Mouse (Mus musculus) neural tube, embryonic 11.5 days (tissue): Measurements from ENCODE around the gene Mtmr12. TPM values are rescaled to one million over a fixed set of nuclear protein-coding genes. Genes with fewer than 3 reads are reported as not detected.

Source experiments
- ATAC-seq: fragments of 200-750 bp; cut with Nextera tagmentation; 2 replicates; pipeline ENCODE4 v1.8.0; 2017; ENCODE audit warnings: moderate number of reproducible peaks, mild to moderate bottlenecking, moderate TSS enrichment, moderate library complexity; ENCODE audit not compliant: insufficient read depth, low FRiP score, low TSS enrichment
- DNase-seq: peaks from one replicate; pipeline ENCODE4 v3.0.0-alpha.2; 2015; ENCODE audit warnings: low spot score
- H3K27ac ChIP-seq: fragments of 300-500 bp; sonication (generic); 2 replicates; pipeline ENCODE4 v1.5.1; 2014; ENCODE audit warnings: low read depth, mild to moderate bottlenecking, low read length
- H3K27me3 ChIP-seq: fragments of 300-500 bp; sonication (generic); 2 replicates; pipeline ENCODE4 v1.6.1; 2014; ENCODE audit warnings: mild to moderate bottlenecking, low read length, mixed read lengths; ENCODE audit not compliant: control insufficient read depth, insufficient read depth
- H3K36me3 ChIP-seq: fragments of 300-500 bp; sonication (generic); 2 replicates; pipeline ENCODE4 v1.6.1; 2014; ENCODE audit warnings: mild to moderate bottlenecking, low read length, moderate library complexity, mixed read lengths; ENCODE audit not compliant: control insufficient read depth, insufficient read depth
- H3K4me1 ChIP-seq: fragments of 300-500 bp; sonication (generic); 2 replicates; pipeline ENCODE4 v1.6.1; 2014; ENCODE audit warnings: low read length, mixed read lengths; ENCODE audit not compliant: control insufficient read depth, insufficient read depth
- H3K4me2 ChIP-seq: fragments of 300-500 bp; sonication (generic); 2 replicates; pipeline ENCODE4 v1.6.1; 2014; ENCODE audit warnings: low read depth, mild to moderate bottlenecking, moderate library complexity
- H3K4me3 ChIP-seq: fragments of 300-500 bp; sonication (generic); 2 replicates; pipeline ENCODE4 v1.5.1; 2014; ENCODE audit warnings: low read depth, low read length
- H3K9ac ChIP-seq: fragments of 300-500 bp; sonication (generic); 2 replicates; pipeline ENCODE4 v1.6.1; 2014; ENCODE audit warnings: mild to moderate bottlenecking, low read length
- H3K9me3 ChIP-seq: fragments of 300-500 bp; sonication (generic); 2 replicates; pipeline ENCODE4 v1.6.1; 2016; ENCODE audit warnings: low read length; ENCODE audit not compliant: control insufficient read depth
- WGBS: fragments of 180-500 bp; shearing (Covaris S2); extraction: QIAGEN DNeasy Blood & Tissue Kit; methylation state at CpG from one replicate; pipeline ENCODE4 v1.1.7; 2014; 5-methylcytosine and 5-hydroxymethylcytosine counted together
- polyA plus RNA-seq: library from polyadenylated mRNA; unstranded; fragments of >200 nt; fragmentation: Nextera tagmentation; extraction: Ambion mirVana; gene quantifications from 2 replicates; pipeline ENCODE4 v1.2.1, GENCODE M21; 2014

Mtmr12 gene
- polyA plus RNA-seq, 1 experiment from 2014 or later: 17.5 TPM

- H3K4me3 ChIP-seq: no peak overlapping the region
- H3K9me3 ChIP-seq: no peaks in the 10 kb centered on the region
- no peak overlapping the region for H3K9ac ChIP-seq
- DNase-seq (no peak), ATAC-seq (no peak)
- WGBS: 85% methylated on average over 10 of the region's 10 CpGs
- no peak overlapping the region for H3K27ac ChIP-seq
- no peak overlapping the region for H3K4me2 ChIP-seq
- no peaks in the 10 kb centered on the region for H3K27me3 ChIP-seq
- H3K36me3 ChIP-seq: no peaks in the 10 kb centered on the region; the same call in 1 of the 2 replicates
- no peaks in the 10 kb centered on the region for H3K4me1 ChIP-seq
Measured at GRCm38 (mm10) chr15:12229603-12230242, 24.9 kb downstream of the Mtmr12 start.

GRCm38 (mm10) chr15:12230243-12230935 lies 25.6 kb downstream of the Mtmr12 start:
- Histone ChIP-seq H3K4me2 (no peak overlapping the region), H3K9me3 (no peaks in the 10 kb centered on the region), H3K4me1 (no peaks in the 10 kb centered on the region), H3K27me3 (no peaks in the 10 kb centered on the region), H3K36me3 (no peaks in the 10 kb centered on the region; the same call in 1 of the 2 replicates), H3K4me3 (no peak overlapping the region), H3K27ac (no peak overlapping the region), H3K9ac (no peak overlapping the region)
- DNase-seq: no peak
- no peak for ATAC-seq
- WGBS: 68% methylated on average over 12 of the region's 12 CpGs

- Histone ChIP-seq H3K27ac (no peak overlapping the region), H3K36me3 (no peaks in the 10 kb centered on the region; the same call in 1 of the 2 replicates), H3K27me3 (no peaks in the 10 kb centered on the region), H3K9me3 (no peaks in the 10 kb centered on the region), H3K4me1 (no peaks in the 10 kb centered on the region), H3K4me2 (no peak overlapping the region), H3K4me3 (no peak overlapping the region), H3K9ac (no peak overlapping the region)
- ATAC-seq: no peak
- no peak for DNase-seq
- 87% methylated on average over 6 of the region's 6 CpGs for WGBS
Measured at GRCm38 (mm10) chr15:12231462-12231861, 26.6 kb downstream of the Mtmr12 start.

DNA sequence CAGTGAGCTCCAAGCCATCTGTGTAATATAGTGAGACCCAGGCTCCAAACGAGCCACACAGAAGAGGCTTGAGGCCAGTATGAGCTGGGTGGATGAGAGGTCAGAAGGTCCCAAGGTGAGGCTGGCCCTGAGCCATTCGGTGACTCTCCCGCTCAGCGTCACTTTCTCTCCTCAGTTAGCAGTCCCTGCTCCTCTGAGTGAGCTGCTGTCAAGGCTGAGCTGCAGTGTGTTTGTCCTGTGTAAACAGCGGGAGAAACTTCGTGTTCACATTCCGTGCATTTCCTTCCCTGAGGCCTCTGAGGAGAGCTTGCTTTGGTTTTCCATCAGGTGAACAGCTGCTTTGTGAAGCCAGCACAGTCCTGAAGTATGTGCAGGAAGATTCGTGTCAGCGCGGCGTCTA lies 27.6 kb downstream of the Mtmr12 start:
- H3K36me3 ChIP-seq: no peaks in the 10 kb centered on the region; the same call in 1 of the 2 replicates
- H3K4me3 ChIP-seq: no peak overlapping the region
- 79% methylated on average over 11 of the region's 11 CpGs for WGBS
- DNase-seq (no peak), ATAC-seq (no peak)
- no peaks in the 10 kb centered on the region for H3K27me3 ChIP-seq
- no peak overlapping the region for H3K4me2 ChIP-seq
- H3K9me3 ChIP-seq: no peaks in the 10 kb centered on the region
- no peaks in the 10 kb centered on the region for H3K4me1 ChIP-seq
- H3K27ac ChIP-seq: no peak overlapping the region
- no peak overlapping the region for H3K9ac ChIP-seq

- H3K4me2 ChIP-seq: no peak overlapping the region
- no peaks in the 10 kb centered on the region; the same call in 1 of the 2 replicates for H3K36me3 ChIP-seq
- DNase-seq: no peak
- H3K9ac ChIP-seq: no peak overlapping the region
- H3K27ac ChIP-seq: no peak overlapping the region
- 74% methylated on average over 4 of the region's 4 CpGs for WGBS
- H3K9me3 ChIP-seq: no peaks in the 10 kb centered on the region
- no peaks in the 10 kb centered on the region for H3K4me1 ChIP-seq
- ATAC-seq: no peak
- no peak overlapping the region for H3K4me3 ChIP-seq
- H3K27me3 ChIP-seq: no peaks in the 10 kb centered on the region
Measured at GRCm38 (mm10) chr15:12233021-12233420, 28.2 kb downstream of the Mtmr12 start.

GRCm38 (mm10) chr15:12235559-12235958 lies 30.7 kb downstream of the Mtmr12 start:
- no peak overlapping the region for H3K4me2 ChIP-seq
- H3K4me3 ChIP-seq: no peak overlapping the region
- no peaks in the 10 kb centered on the region for H3K27me3 ChIP-seq
- no peak overlapping the region for H3K27ac ChIP-seq
- no peak for DNase-seq
- no peaks in the 10 kb centered on the region for H3K9me3 ChIP-seq
- no peak for ATAC-seq
- no peaks in the 10 kb centered on the region; the same call in 1 of the 2 replicates for H3K36me3 ChIP-seq
- 36% methylated on average over 1 of the region's 1 CpGs for whole genome bisulfite sequencing
- H3K4me1 ChIP-seq: no peaks in the 10 kb centered on the region
- H3K9ac ChIP-seq: no peak overlapping the region

DNA sequence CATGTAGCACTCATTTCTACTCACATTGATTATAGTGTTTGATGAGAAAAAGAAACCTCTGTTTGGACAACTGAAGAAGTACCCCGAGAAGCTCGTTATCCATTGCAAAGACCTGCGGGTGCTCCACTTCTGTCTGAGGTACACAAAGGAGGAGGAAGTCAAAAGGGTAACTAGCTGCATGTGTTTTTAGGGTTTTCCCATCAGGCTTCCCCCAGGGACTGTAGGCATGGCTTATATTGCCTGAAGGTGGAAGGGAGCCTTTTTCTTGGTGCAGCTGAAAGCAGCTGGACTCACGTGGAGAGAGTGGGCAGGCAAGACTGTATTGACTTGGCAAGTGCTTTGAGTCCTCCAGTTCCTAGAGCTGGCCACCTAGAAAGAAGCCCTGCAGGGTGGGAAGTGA lies 31.2 kb downstream of the Mtmr12 start:
- ATAC-seq (no peak), DNase-seq (no peak)
- Histone ChIP-seq H3K36me3 (no peaks in the 10 kb centered on the region; the same call in 1 of the 2 replicates), H3K9me3 (no peaks in the 10 kb centered on the region), H3K4me2 (no peak overlapping the region), H3K4me3 (no peak overlapping the region), H3K27me3 (no peaks in the 10 kb centered on the region), H3K27ac (no peak overlapping the region), H3K9ac (no peak overlapping the region), H3K4me1 (no peaks in the 10 kb centered on the region)
- WGBS: 79% methylated on average over 4 of the region's 4 CpGs

DNA sequence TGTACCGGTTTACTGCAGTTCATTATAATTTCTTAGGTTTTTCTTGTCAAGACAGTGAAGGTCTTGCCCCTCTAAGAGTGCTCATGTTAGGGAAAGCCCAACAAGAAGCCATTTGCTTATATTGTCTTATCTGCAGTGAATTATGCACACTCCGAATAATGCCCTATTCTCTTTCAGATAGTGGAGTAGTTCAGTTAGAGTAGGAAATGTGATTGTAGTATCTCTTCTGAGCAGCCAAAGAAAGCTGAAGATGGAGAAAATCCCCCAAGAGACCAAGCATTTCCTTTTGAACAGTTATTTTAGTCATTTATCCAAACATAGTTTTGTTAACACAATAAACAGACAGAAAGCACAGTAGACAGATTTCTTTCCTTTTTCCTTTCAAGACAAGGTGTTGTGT lies 32.1 kb downstream of the Mtmr12 start:
- Histone ChIP-seq H3K4me3 (no peak overlapping the region), H3K4me1 (no peaks in the 10 kb centered on the region), H3K27me3 (no peaks in the 10 kb centered on the region), H3K9ac (no peak overlapping the region), H3K9me3 (no peaks in the 10 kb centered on the region), H3K27ac (no peak overlapping the region), H3K4me2 (no peak overlapping the region), H3K36me3 (no peaks in the 10 kb centered on the region; the same call in 1 of the 2 replicates)
- 92% methylated on average over 2 of the region's 2 CpGs for WGBS
- ATAC-seq (no peak), DNase-seq (no peak)

GRCm38 (mm10) chr15:12237539-12237938 lies 32.7 kb downstream of the Mtmr12 start:
- Histone ChIP-seq H3K4me2 (no peak overlapping the region), H3K27me3 (no peaks in the 10 kb centered on the region), H3K27ac (no peak overlapping the region), H3K4me1 (no peaks in the 10 kb centered on the region), H3K4me3 (no peak overlapping the region), H3K9me3 (no peaks in the 10 kb centered on the region), H3K36me3 (no peaks in the 10 kb centered on the region; the same call in 1 of the 2 replicates), H3K9ac (no peak overlapping the region)
- WGBS: 89% methylated on average over 4 of the region's 4 CpGs
- DNase-seq (no peak), ATAC-seq (no peak)
